Mouse (Mus musculus): Measurements from ENCODE around the gene Ssxb10. TPM values are rescaled to one million over a fixed set of nuclear protein-coding genes. Genes with fewer than 3 reads are reported as not detected.

Ssxb10 gene
- not detected in 2 replicates for polyA plus RNA-seq (2012; rRNA removed)

GRCm38 (mm10) chrX:8327124-8327523, at the start of gene Ssxb10:
Gene Ssxb10, plus strand, starts transcription at chrX:8327424.

GRCm38 (mm10) chrX:8366678-8367077, 39.5 kb downstream of the Ssxb10 start, which contains the start of gene Ssxb9:
Gene Ssxb9, plus strand, starts transcription at chrX:8366978.

Other genes starting within 250 kb of the Ssxb10 start
- 1.1 and 1.2 TPM in 2 replicates for gene Was, start 236.9 kb upstream of the Ssxb10 start, polyA plus RNA-seq (2012; rRNA removed)
- gene Wdr13, start 194.5 kb upstream of the Ssxb10 start, polyA plus RNA-seq (2012; rRNA removed), result 65.3 and 68.4 TPM in 2 replicates
- gene Rbm3, start 181.5 kb upstream of the Ssxb10 start, polyA plus RNA-seq (2012; rRNA removed), result 14.2 and 17.6 TPM in 2 replicates
- 7.4 and 8.1 TPM in 2 replicates for gene Tbc1d25, start 151.2 kb upstream of the Ssxb10 start, polyA plus RNA-seq (2012; rRNA removed)
- 106 and 116 TPM in 2 replicates for gene Ebp, start 133.9 kb upstream of the Ssxb10 start, polyA plus RNA-seq (2012; rRNA removed)
- gene Porcn, start 120.9 kb upstream of the Ssxb10 start, polyA plus RNA-seq (2012; rRNA removed), result 23.9 and 25.8 TPM in 2 replicates
- gene Ftsj1, start 75.0 kb upstream of the Ssxb10 start, polyA plus RNA-seq (2012; rRNA removed), result 11.5 and 13.1 TPM in 2 replicates
- gene Slc38a5, start 56.3 kb upstream of the Ssxb10 start, polyA plus RNA-seq (2012; rRNA removed), result 6.9 and 7.0 TPM in 2 replicates
- not detected in 2 replicates for gene Ssxb9, start 39.6 kb downstream of the Ssxb10 start, polyA plus RNA-seq (2012; rRNA removed)
- not detected in 2 replicates for gene Ssxb1, start 85.9 kb downstream of the Ssxb10 start, polyA plus RNA-seq (2012; rRNA removed)
- not detected in 2 replicates for gene Ssxb2, start 134.3 kb downstream of the Ssxb10 start, polyA plus RNA-seq (2012; rRNA removed)
- gene Gm14459, start 197.5 kb downstream of the Ssxb10 start, polyA plus RNA-seq (2012; rRNA removed), result not detected in 2 replicates
- not detected in 2 replicates for gene Ssxb6, start 220.8 kb downstream of the Ssxb10 start, polyA plus RNA-seq (2012; rRNA removed)

All from stomach, adult 2 months (tissue).